Mouse (Mus musculus) 3T3-L1 (cell line): ENCODE data around the gene Gm20662.

Source experiments
- DNase-seq: peaks from one replicate; pipeline ENCODE4 v3.0.0-alpha.2; 2015; ENCODE audit warnings: low read depth, low spot score

The Gm20662 gene

GRCm38 (mm10) chr9:107975399-107976386 lies 20.5 kb upstream of the Gm20662 start, which contains the start of gene Uba7:
Gene Uba7 (plus strand): TSS chr9:107975505.
- peak; percentile 85 for DNase-seq

DNA sequence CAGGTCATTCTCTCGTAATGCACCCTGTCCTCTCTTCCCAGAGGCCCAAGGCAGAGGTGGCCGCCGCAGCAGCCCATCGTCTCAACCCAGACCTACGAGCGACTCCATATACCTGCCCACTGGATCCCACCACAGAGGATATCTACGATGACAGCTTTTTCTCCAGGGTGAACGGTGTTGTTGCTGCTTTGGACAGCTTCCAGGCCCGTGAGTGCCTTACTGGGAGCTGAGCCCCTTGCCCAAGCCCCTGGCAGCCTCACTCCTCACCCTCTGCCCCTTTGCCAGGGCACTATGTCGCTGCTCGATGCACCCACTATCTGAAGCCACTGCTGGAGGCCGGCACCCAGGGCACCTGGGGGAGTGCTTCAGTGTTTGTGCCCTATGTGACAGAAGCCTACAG lies 17.3 kb upstream of the Gm20662 start:
- DNase-seq = no peak

- peak; percentile 88 for DNase-seq
Measured at GRCm38 (mm10) chr9:107981684-107982605, 14.2 kb upstream of the Gm20662 start.

DNA sequence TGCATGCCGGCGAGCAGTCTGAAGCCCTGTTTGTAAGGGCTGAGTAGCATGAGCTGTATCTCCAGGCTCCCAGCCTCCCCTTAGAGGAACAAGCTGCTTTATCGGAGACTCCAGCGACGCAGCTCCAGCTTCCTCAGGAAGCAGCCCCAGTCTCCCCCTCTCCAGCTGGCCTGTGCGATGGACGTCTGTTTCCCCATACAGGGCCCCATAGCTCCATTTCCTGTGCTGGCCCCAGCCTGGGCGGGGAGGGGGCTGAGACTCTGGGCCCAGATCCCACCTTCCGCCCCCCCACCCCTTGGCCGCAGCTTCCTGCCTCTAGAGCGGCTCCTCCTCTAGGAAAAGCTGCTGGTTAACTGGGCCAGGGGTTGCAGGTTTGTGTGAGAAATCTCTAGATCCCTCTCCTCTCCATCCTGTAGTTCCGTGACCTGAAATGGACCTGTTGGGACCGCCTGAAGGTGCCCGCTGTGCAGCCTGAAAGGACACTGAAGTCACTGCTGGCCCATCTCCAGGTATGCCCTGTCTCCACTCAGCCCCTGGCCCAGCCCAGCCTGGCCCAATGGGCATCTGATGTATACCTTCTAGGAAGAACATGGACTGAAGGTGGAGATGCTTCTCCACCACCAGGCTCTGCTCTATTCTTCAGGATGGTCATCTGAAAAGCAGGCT lies 13.3 kb upstream of the Gm20662 start, which contains the start of gene Gm20661:
Gm20661 (plus strand) TSS at position 378 of the 666 bp plus-strand sequence.
- peak; percentile 60 for DNase-seq

DNA sequence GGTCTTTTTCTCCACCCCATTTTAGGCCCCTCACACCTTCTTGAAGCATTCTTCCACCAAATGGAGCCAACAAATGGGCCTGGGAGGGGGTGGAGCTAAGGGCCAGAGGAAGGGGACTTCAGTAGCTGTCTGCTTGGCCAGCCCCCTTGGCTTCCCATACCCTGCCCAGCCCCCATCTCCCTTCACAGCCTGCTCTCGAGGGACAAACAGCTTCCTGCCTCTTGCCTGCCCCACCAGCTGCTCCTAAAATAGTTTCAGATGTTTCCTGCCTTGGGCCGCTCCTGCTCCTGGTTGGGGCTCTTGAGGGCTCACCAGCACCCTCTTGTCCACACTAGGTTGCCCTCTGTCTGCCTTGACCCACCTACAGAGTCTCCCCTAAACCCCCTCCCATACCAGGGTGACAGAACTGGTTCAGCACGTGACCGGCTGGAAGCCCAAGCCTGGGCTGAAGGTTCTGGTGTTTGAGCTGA lies 12.7 kb upstream of the Gm20662 start:
- DNase-seq = peak; percentile 87

DNA sequence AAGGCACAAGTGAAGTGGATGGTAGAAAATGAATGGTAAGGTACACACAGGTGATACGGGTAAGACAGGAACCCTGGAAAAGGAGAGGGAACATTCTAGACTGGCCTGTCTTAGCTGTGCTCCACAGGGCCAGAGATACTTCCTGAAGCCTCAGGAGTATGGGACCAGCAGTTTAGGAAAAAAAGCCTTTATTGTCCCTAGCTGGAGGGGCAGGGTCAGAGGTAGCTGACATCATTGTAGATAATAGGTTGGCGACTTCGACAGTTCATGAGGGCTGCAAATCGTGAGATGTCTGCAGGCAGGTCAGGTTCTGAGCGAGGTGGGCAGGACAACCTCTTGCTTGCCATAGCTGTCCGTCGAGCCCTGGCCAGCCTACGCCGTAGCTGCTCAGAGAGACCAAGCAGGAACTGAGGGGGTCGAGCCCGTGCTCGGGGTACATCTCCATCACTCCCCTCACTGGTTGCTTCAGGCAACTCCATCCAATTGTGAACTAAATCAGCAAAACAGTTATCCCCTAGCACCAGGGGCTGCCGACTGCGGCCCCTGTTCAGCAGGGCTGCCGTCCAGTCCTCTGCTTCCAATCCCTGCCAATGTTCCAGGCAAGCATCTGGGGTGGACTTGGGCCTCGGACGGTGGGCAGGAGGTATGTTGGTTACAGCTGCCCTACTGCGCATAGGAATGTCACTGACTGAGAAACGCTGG lies 11.9 kb upstream of the Gm20662 start:
- DNase-seq = peak; percentile 27

DNA sequence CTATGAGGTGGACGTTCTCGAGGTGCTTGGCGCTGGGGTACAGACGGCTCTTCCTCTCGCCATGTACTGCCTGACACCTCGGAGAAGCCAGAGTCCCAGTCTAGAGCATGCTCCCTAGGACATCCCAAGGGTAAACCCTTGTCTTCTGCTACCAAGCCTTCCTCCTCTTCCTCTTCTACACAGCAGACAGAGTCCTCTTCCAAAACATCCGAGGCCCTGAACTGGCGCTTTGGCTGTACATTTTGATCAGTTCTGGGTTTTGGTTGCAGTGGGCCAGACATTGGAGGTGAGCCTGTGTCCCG lies 11.4 kb upstream of the Gm20662 start:
- no peak for DNase-seq

DNA sequence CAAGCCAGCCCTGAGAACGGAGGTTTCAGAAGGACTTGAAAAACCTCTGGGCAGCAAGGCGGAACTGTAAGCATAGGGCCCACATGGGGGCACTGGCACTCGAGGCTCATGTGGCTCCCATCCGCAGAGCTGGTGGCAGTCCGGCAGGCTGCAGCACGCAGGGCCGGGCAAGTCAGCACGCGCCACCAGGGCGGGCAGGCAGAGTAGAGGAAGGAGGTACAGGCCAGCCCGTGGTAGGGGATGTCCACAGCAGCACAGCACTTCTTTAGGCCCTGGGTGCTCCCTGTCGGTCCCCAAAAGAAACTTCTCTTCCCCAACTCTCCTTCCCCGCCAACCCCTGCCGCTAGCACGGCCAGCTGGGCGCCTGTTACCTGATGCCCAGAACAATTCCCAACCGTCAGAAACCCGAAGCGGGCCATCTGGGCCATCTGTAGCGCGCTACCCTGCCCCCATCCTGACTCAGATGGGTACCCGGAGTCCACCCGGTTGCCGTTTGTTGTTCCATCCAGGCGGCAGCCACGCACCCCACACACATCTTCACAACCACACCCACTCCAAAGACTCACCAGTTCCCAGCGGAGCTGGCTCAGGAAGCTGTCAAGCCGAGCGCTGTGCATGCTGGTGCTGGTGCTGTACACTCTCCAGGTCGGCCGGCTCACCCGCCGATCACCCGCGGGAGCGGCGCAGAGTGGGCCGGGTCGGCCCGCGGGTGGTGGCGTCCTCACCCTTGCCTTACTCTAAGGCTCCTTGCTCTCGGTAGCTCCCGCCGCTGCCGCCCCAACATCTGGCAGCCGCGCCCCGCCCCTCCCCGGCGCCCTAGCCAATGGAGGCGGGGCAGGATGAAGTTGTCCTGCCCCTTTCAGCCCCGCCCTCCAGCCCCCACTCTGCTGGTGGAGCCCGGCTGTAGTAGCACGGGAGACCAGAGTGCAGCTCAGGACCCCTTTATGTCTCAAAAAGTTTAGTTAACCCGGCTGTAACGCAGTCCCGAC lies 10.7 kb upstream of the Gm20662 start, which contains the start of gene Inka1:
Inka1 (minus strand) TSS at position 749 of the 989 bp plus-strand sequence.
- DNase-seq = peak; percentile 83

- DNase-seq = peak; percentile 93
Measured at GRCm38 (mm10) chr9:107986376-107986775, 9.8 kb upstream of the Gm20662 start.

- peak; percentile 75 for DNase-seq
Measured at GRCm38 (mm10) chr9:107987950-107988349, 8.2 kb upstream of the Gm20662 start.

DNA sequence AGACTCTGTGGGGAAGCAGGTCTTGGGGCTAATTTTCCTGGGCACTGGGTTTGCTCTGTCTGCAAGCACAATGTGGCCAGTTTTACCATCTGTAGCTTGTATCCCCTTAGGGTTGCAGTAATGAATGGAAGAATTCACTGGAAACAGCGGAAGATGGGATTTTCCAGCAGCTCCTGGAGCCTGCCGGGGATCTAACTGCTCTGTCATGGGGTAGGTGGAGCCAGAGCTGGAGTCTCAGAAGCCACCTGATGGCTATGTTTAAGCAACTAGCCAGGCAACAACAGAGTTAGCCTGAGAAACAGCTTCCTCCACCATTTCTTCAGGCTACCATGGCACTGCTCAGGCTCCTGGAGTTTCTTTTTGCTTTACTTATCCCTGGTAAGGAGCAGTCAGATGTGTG lies 4.0 kb upstream of the Gm20662 start, which contains the start of gene Cdhr4:
Cdhr4 (plus strand) TSS at position 301 of the 400 bp plus-strand sequence.
- DNase-seq = no peak

DNA sequence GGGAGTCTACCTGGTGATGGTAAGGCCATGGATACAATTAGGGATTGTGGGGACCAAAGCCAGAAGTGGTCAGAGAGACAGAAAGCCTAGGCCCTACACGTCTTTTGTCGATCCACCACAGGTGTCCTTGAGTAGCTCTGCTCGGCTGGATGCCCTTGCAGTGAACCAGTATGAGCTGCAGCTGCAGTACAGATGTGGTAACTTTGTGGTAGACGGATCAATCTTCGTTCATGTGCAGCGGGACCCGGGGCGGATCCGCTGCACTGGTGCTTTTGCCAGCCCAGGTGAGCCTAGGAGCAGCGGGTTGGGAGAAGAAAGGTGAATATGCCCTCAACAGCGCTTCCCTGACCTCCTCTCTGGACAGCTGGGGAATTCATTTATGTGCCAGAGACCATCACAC lies 3.1 kb upstream of the Gm20662 start:
- DNase-seq = no peak

DNA sequence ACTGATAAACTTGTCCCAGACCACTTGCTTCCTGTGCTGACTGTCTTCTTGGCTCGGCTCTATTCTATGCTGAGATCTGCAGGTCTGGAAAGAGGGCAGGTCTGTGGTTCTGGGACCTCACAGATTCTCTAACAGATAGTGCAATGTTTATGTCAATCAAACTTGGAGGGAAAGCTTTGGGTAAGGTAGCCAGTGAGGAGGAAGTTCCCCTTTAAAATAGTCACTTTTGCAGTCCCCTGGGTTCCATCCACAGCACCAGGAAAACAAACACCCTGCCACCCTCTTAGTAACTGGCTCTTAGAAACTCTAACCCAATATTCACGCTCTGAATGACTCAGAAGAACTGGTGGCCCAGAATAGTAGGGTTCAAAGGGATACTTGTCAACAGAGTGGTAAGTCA lies 1.7 kb upstream of the Gm20662 start:
- no peak for DNase-seq

DNA sequence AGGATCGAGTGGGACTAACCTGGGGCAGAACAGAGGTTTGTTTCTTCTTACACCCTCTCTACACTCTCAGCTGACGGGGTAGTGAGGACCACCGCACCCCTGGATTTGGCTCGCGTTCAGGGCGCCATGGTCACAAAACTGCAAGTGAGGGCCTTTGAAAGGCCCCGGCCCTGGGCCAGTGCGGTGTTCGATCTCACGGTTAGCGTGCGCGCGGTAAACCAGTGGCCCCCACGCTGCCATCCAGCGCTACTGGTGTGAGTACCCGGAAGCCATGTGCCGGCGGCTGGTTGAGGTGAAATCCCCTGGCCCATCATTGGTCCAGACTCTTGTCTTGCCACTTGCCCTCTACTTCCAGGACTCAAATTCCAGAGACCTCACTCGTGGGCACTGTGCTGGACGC lies 636 bp upstream of the Gm20662 start:
- DNase-seq = no peak

DNA sequence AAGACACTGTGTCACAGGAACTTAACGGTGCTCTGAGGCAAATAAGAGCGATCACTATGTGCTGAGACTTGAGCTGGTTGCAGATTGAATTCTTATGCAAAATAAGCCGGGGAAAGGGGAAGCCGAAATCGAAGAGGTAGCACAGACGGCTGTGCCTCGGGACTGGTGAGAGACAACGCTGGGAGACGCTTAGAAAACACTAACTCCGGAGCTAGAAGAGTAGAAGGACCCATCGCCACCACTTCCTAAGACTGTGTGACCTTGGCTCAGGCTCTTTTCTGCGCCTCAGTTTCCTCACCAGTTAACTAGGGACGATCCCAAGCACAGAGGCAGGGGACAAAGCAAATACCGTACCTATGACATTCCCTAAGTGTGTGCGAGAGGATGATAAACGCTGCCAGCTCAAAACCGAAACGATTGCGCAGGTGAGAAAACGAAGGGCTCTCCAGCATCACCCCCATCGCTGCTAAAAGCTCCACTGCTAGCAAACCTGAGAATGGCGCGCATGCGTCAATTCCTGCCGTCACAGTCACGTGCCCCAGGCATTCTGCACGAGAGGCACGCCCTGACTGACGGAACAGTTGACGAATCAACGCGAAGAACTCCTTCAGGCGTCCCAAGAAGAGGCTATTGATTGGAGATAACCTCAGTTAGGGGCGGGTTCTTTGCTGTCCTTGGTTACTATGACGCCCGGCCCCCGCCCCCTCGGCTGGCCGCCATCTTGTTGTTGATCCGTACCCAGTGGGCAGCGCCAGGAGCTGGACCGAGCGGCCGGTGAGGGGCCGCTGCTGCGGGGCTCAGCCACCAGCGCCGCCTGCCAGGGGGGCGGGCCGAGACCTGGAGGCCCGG lies 6.0 kb downstream of the Gm20662 start, which contains the start of gene Ip6k1:
Ip6k1 (plus strand) TSS at position 580 of the 849 bp plus-strand sequence.
- peak; percentile 100 for DNase-seq

DNA sequence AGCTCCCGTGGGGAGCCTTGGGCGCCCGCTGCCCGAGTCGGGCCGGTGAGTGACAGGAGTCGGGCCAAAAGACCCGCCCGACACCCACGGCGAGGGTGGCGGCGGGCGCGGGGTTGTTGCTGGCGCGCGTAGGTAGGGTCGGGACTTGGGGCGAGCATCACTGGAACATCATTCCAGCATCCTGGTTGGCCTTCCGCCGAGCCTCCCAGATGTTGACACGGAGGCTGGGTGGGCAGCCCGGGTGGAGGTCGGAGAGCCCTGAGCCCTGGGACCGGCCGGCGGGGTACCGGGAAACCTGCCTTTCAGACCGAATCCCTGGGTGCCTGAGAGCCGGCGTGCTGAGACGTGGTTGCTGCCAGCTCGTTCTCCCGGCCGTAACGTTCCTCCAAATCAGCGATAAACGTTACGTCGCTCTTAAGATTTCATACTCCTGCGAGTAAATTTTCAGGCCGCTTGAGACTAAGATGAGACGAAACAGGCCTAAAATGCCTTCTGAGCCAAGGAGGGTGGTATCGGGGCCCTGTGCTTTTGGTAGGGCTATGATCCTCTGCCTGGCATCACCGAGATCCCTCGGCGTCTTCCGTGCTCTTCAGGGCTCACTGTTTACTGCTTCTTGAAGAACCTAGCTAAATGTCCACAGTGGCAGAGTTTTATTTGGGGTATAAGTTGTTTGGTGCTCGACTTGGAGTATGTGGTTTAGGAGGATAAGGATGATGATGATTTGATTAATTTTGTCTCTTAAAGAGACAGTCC lies 6.8 kb downstream of the Gm20662 start:
- peak; percentile 49 for DNase-seq

DNA sequence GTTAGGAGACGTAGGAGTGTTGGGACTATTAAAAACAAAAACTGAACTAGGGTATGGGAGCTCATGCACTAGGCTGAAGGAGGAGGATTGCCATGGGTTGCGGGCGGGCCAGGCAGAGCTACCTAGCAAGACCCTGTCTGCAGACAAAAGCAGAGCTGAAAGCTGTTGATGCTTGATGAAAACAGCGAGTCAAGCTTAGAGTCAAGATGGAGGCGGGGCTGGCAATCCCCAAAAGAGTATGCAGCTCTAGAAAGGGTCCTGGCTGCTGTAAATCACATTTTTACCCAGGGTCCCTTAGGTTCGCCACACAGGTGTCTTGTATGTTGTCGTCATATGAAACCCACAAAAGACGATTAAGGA lies 7.4 kb downstream of the Gm20662 start:
- peak; percentile 42 for DNase-seq

DNA sequence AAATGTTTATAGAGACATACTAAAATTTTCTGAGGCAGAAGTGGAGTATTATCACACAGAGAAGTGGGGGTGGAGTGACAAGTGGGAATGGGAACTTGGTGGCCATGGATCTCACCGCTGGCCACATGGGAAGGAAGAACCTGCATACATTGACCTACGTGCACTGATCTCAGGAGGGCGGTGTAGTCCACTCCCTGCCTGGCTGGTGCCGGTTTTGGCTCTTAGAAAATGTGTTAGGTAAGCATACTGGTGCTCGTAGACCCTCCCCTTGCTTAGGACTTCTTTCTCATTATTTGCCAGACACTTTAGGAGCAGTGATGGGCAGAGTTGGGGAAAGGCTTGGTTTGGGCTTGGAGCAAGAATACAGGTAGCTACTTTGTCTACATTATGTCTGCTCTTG lies 11.9 kb downstream of the Gm20662 start:
- DNase-seq = no peak
